Mouse (Mus musculus): ENCODE measurements around the gene Kif1c. TPM values are rescaled to one million over a fixed set of nuclear protein-coding genes. Genes with fewer than 3 reads are reported as not detected.
A peak's percentile ranks its signal among the peaks of the same experiment; 100 is the strongest.
"Not testable (repeated sequence)": the region's sequence is repeated elsewhere in the genome, so short reads cannot be mapped to it uniquely, and the experiment has no call there.

Kif1c gene
- polyA plus RNA-seq, 1 experiment, result 103 TPM

- H3K4me3 ChIP-seq (replicated peaks; ENCODE audit: extremely low read depth, low read depth, low read length), result peak within 1 kb of the TSS; percentile 93
- TF ChIP-seq POLR2A (IDR thresholded peaks at IDR 0.05; ENCODE audit: borderline replicate concordance, extremely low read depth, low read depth, low read length) (peak; percentile 41; the same call in 1 of the 2 replicates), CTCF (IDR thresholded peaks at IDR 0.05; ENCODE audit: insufficient read depth, low read length) (no peak)
- WGBS, result under 1% methylated on average over 78 of the region's 78 CpGs
- peaks cover 6% of the 10 kb centered on the region; the same call in 1 of the 2 replicates for H3K4me1 ChIP-seq (ENCODE audit: control insufficient read depth, insufficient read depth, low read length)
- DNase-seq, result peak; percentile 81
Observed at GRCm38 (mm10) chr11:70763936-70764808, 63.8 kb downstream of the Kif1c start, which contains the start of gene Zfp3. Gene Zfp3 (plus strand): TSS chr11:70764209.

- WGBS, result 40% methylated on average over 16 of the region's 16 CpGs
- TF ChIP-seq POLR2A (IDR thresholded peaks at IDR 0.05; ENCODE audit: borderline replicate concordance, extremely low read depth, low read depth, low read length) (no peak), CTCF (IDR thresholded peaks at IDR 0.05; ENCODE audit: insufficient read depth, low read length) (no peak)
- Histone ChIP-seq H3K4me1 (ENCODE audit: control insufficient read depth, insufficient read depth, low read length) (peaks cover 6% of the 10 kb centered on the region; the same call in 1 of the 2 replicates), H3K4me3 (replicated peaks; ENCODE audit: extremely low read depth, low read depth, low read length) (no peak overlapping the region)
- DNase-seq, result no peak
Observed at GRCm38 (mm10) chr11:70765776-70766445, 65.6 kb downstream of the Kif1c start.

- Histone ChIP-seq H3K4me3 (replicated peaks; ENCODE audit: extremely low read depth, low read depth, low read length) (no peak overlapping the region), H3K4me1 (ENCODE audit: control insufficient read depth, insufficient read depth, low read length) (no peaks in the 10 kb centered on the region; the same call in 1 of the 2 replicates)
- DNase-seq, result no peak
- TF ChIP-seq CTCF (IDR thresholded peaks at IDR 0.05; ENCODE audit: insufficient read depth, low read length) (no peak), POLR2A (IDR thresholded peaks at IDR 0.05; ENCODE audit: borderline replicate concordance, extremely low read depth, low read depth, low read length) (no peak)
- WGBS, result 89% methylated on average over 3 of the region's 3 CpGs
Observed at GRCm38 (mm10) chr11:70770804-70771203, 70.5 kb downstream of the Kif1c start.

DNA sequence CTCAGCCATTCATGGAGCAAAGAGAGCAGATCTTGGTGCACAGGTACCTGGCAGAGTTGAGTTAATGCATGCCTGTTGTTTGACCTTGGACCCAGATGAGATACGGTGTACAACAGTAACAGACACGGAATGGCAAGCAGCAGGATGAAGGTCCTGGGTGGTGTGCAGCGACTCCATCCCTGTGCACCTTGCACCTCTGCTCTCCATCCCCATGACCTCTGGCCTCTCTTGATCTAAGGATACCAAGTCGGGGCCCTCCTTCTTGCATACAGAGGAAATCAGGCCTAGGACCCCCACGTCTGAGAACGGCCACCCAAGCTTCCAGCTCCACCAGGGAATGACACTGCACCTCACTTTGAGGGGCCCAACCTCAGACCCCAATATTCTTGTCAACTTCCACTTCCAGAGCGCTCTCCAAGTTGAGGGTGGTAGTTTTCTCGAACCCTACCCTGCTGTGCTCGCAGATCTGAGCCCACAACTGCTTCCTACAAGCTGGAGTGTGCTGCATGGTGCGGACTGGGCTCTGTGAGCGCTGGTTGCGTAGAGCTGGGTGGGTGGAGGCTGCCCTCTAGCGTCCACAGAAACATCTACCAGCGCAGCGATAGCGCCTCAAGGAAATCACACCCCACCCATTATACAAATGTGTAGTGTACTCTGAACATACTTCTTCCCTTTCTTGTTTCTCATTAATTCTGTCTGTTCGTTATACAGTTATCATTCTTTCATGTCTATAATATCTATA is 76.7 kb downstream of the Kif1c start:
- DNase-seq, result peak; percentile 50
- Histone ChIP-seq H3K4me1 (ENCODE audit: control insufficient read depth, insufficient read depth, low read length) (peaks cover 4% of the 10 kb centered on the region), H3K4me3 (replicated peaks; ENCODE audit: extremely low read depth, low read depth, low read length) (no peak overlapping the region)
- TF ChIP-seq CTCF (IDR thresholded peaks at IDR 0.05; ENCODE audit: insufficient read depth, low read length), result peak; percentile 94
- no peak for TF ChIP-seq POLR2A (IDR thresholded peaks at IDR 0.05; ENCODE audit: borderline replicate concordance, extremely low read depth, low read depth, low read length)
- WGBS, result 28% methylated on average over 17 of the region's 17 CpGs

GRCm38 (mm10) chr11:70777634-70778033 is 77.3 kb downstream of the Kif1c start:
- 50% methylated on average over 6 of the region's 6 CpGs for WGBS
- H3K4me1 ChIP-seq (ENCODE audit: control insufficient read depth, insufficient read depth, low read length), result peaks cover 4% of the 10 kb centered on the region
- H3K4me3 ChIP-seq (replicated peaks; ENCODE audit: extremely low read depth, low read depth, low read length), result no peak overlapping the region
- TF ChIP-seq POLR2A (IDR thresholded peaks at IDR 0.05; ENCODE audit: borderline replicate concordance, extremely low read depth, low read depth, low read length) (no peak), CTCF (IDR thresholded peaks at IDR 0.05; ENCODE audit: insufficient read depth, low read length) (no peak)
- DNase-seq, result no peak

DNA sequence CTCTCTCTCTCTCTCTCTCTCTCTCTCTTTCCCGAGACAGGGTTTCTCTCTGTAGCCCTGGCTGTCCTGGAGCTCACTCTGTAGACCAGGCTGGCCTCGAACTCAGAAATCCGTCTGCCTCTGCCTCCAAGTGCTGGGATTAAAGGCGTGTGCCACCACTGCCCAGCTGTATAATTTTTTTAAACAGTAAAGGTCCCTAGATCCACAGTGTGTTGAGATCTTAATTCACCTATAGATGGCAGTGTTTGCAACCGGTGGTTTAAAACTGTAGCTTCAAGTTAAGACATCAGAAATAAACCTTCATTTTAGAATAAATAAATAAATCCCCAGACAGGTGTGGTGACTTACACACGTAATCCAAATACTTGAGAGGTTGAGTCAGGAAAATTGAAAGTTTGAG is 77.7 kb downstream of the Kif1c start:
- H3K4me1 ChIP-seq (ENCODE audit: control insufficient read depth, insufficient read depth, low read length); DNase-seq; H3K4me3 ChIP-seq (replicated peaks; ENCODE audit: extremely low read depth, low read depth, low read length): not testable (repeated sequence)
- 19% methylated on average over 6 of the region's 6 CpGs for WGBS
- peak; percentile 27; the same call in 1 of the 2 replicates for TF ChIP-seq CTCF (IDR thresholded peaks at IDR 0.05; ENCODE audit: insufficient read depth, low read length)

Other genes starting within 250 kb of the Kif1c start
- gene Med11, start 248.6 kb upstream of the Kif1c start, polyA plus RNA-seq (2012; rRNA removed), result 21.6 and 26.9 TPM in 2 replicates
- 8.7 and 12.3 TPM in 2 replicates for gene Zmynd15, start 241.1 kb upstream of the Kif1c start, polyA plus RNA-seq (2012; rRNA removed)
- gene Cxcl16, start 240.6 kb upstream of the Kif1c start, polyA plus RNA-seq (2012; rRNA removed), result 67.2 and 74.6 TPM in 2 replicates
- gene Tm4sf5, start 195.3 kb upstream of the Kif1c start, polyA plus RNA-seq (2012; rRNA removed), result 0.50 and 1.00 TPM in 2 replicates
- 0.20 and 0.26 TPM in 2 replicates for gene Vmo1, start 185.9 kb upstream of the Kif1c start, polyA plus RNA-seq (2012; rRNA removed)
- 0.12 and 0.34 TPM in 2 replicates for gene Gltpd2, start 181.4 kb upstream of the Kif1c start, polyA plus RNA-seq (2012; rRNA removed)
- gene Psmb6, start 175.2 kb upstream of the Kif1c start, polyA plus RNA-seq (2012; rRNA removed), result 202 and 264 TPM in 2 replicates
- gene Gm40193, start 167.6 kb upstream of the Kif1c start, polyA plus RNA-seq (2012; rRNA removed), result not detected in 2 replicates
- gene Pld2, start 160.5 kb upstream of the Kif1c start, polyA plus RNA-seq (2012; rRNA removed), result 32.4 and 47.2 TPM in 2 replicates
- 119 and 120 TPM in 2 replicates for gene Mink1, start 137.7 kb upstream of the Kif1c start, polyA plus RNA-seq (2012; rRNA removed)
- 0.16 TPM in 1 of 2 replicates, not detected in the other for gene 4930544D05Rik, start 84.7 kb upstream of the Kif1c start, polyA plus RNA-seq (2012; rRNA removed)
- gene Chrne, start 81.3 kb upstream of the Kif1c start, polyA plus RNA-seq (2012; rRNA removed), result 0.41 and 0.91 TPM in 2 replicates
- 0.70 and 1.7 TPM in 2 replicates for gene Gp1ba, start 61.4 kb upstream of the Kif1c start, polyA plus RNA-seq (2012; rRNA removed)
- 116 and 146 TPM in 2 replicates for gene Rnf167, start 53.3 kb upstream of the Kif1c start, polyA plus RNA-seq (2012; rRNA removed)
- gene Slc25a11, start 53.1 kb upstream of the Kif1c start, polyA plus RNA-seq (2012; rRNA removed), result 83.6 and 113 TPM in 2 replicates
- gene Pfn1, start 45.9 kb upstream of the Kif1c start, polyA plus RNA-seq (2012; rRNA removed), result 933 and 1,129 TPM in 2 replicates
- 19.6 and 97.3 TPM in 2 replicates for gene Eno3, start 43.3 kb upstream of the Kif1c start, polyA plus RNA-seq (2012; rRNA removed)
- 24.7 and 39.0 TPM in 2 replicates for gene Spag7, start 31.1 kb upstream of the Kif1c start, polyA plus RNA-seq (2012; rRNA removed)
- gene Camta2, start 12.4 kb upstream of the Kif1c start, polyA plus RNA-seq (2012; rRNA removed), result 33.1 and 35.7 TPM in 2 replicates
- 1.6 and 2.0 TPM in 2 replicates for gene Inca1, start 393 bp upstream of the Kif1c start, polyA plus RNA-seq (2012; rRNA removed)
- 1.4 and 2.3 TPM in 2 replicates for gene Zfp3, start 63.7 kb downstream of the Kif1c start, polyA plus RNA-seq (2012; rRNA removed)
- 2.6 and 3.5 TPM in 2 replicates for gene Scimp, start 112.0 kb downstream of the Kif1c start, polyA plus RNA-seq (2012; rRNA removed)
- gene Rabep1, start 144.2 kb downstream of the Kif1c start, polyA plus RNA-seq (2012; rRNA removed), result 3.4 TPM in 2 replicates